Mouse (Mus musculus): Measurements from ENCODE around the gene Dmrt1. TPM values are rescaled to one million over a fixed set of nuclear protein-coding genes. Genes with fewer than 3 reads are reported as not detected.

Gene Dmrt1
- polyA plus RNA-seq, 1 experiment, result not detected

GRCm38 (mm10) chr19:25607461-25608205, 102.2 kb downstream of the Dmrt1 start:
- Histone ChIP-seq H3K4me1 (ENCODE audit: control insufficient read depth, insufficient read depth, low read length) (no peaks in the 10 kb centered on the region), H3K4me3 (ENCODE audit: insufficient read depth, low read length) (no peak overlapping the region), H3K27ac (ENCODE audit: insufficient read depth, low read depth, low read length) (no peak overlapping the region)
- TF ChIP-seq POLR2A (IDR thresholded peaks at IDR 0.05; ENCODE audit: borderline replicate concordance, low read depth, low read length), result no peak
- no peak for TF ChIP-seq CTCF (IDR thresholded peaks at IDR 0.05; ENCODE audit: low read depth, low read length)

- TF ChIP-seq POLR2A (IDR thresholded peaks at IDR 0.05; ENCODE audit: borderline replicate concordance, low read depth, low read length) (no peak), CTCF (IDR thresholded peaks at IDR 0.05; ENCODE audit: low read depth, low read length) (no peak)
- Histone ChIP-seq H3K4me1 (ENCODE audit: control insufficient read depth, insufficient read depth, low read length) (no peaks in the 10 kb centered on the region), H3K4me3 (ENCODE audit: insufficient read depth, low read length) (no peak overlapping the region), H3K27ac (ENCODE audit: insufficient read depth, low read depth, low read length) (no peak overlapping the region)
Measured at GRCm38 (mm10) chr19:25608206-25608580, 102.8 kb downstream of the Dmrt1 start.

GRCm38 (mm10) chr19:25608961-25609850, 103.8 kb downstream of the Dmrt1 start:
- no peaks in the 10 kb centered on the region for H3K4me1 ChIP-seq (ENCODE audit: control insufficient read depth, insufficient read depth, low read length)

GRCm38 (mm10) chr19:25610015-25610410, 104.6 kb downstream of the Dmrt1 start, which contains the start of gene Dmrt3:
Dmrt3 (plus strand) TSS chr19:25610301.
- H3K4me1 ChIP-seq (ENCODE audit: control insufficient read depth, insufficient read depth, low read length), result no peaks in the 10 kb centered on the region
- TF ChIP-seq POLR2A (IDR thresholded peaks at IDR 0.05; ENCODE audit: borderline replicate concordance, low read depth, low read length) (no peak), CTCF (IDR thresholded peaks at IDR 0.05; ENCODE audit: low read depth, low read length) (no peak)
- no peak within 1 kb of the TSS for H3K27ac ChIP-seq (ENCODE audit: insufficient read depth, low read depth, low read length)
- H3K4me3 ChIP-seq (ENCODE audit: insufficient read depth, low read length), result no peak within 1 kb of the TSS; the same call in 1 of the 2 replicates

More at GRCm38 (mm10) chr19:25608961-25609850, 103.8 kb downstream of the Dmrt1 start:
- Histone ChIP-seq H3K4me3 (ENCODE audit: insufficient read depth, low read length) (no peak overlapping the region), H3K27ac (ENCODE audit: insufficient read depth, low read depth, low read length) (no peak overlapping the region)
- TF ChIP-seq CTCF (IDR thresholded peaks at IDR 0.05; ENCODE audit: low read depth, low read length) (no peak), POLR2A (IDR thresholded peaks at IDR 0.05; ENCODE audit: borderline replicate concordance, low read depth, low read length) (no peak)

- H3K4me1 ChIP-seq (ENCODE audit: control insufficient read depth, insufficient read depth, low read length), result no peaks in the 10 kb centered on the region
- TF ChIP-seq POLR2A (IDR thresholded peaks at IDR 0.05; ENCODE audit: borderline replicate concordance, low read depth, low read length) (no peak), CTCF (IDR thresholded peaks at IDR 0.05; ENCODE audit: low read depth, low read length) (no peak)
- no peak overlapping the region; the same call in 1 of the 2 replicates for H3K4me3 ChIP-seq (ENCODE audit: insufficient read depth, low read length)
- H3K27ac ChIP-seq (ENCODE audit: insufficient read depth, low read depth, low read length), result no peak overlapping the region
Measured at GRCm38 (mm10) chr19:25610411-25611111, 105.1 kb downstream of the Dmrt1 start.

- TF ChIP-seq CTCF (IDR thresholded peaks at IDR 0.05; ENCODE audit: low read depth, low read length), result no peak
- TF ChIP-seq POLR2A (IDR thresholded peaks at IDR 0.05; ENCODE audit: borderline replicate concordance, low read depth, low read length), result no peak
- H3K4me1 ChIP-seq (ENCODE audit: control insufficient read depth, insufficient read depth, low read length), result no peaks in the 10 kb centered on the region
- no peak overlapping the region; the same call in 1 of the 2 replicates for H3K4me3 ChIP-seq (ENCODE audit: insufficient read depth, low read length)
- no peak overlapping the region for H3K27ac ChIP-seq (ENCODE audit: insufficient read depth, low read depth, low read length)
Measured at GRCm38 (mm10) chr19:25611116-25611515, 105.7 kb downstream of the Dmrt1 start.

- Histone ChIP-seq H3K4me3 (ENCODE audit: insufficient read depth, low read length) (no peak overlapping the region), H3K27ac (ENCODE audit: insufficient read depth, low read depth, low read length) (no peak overlapping the region), H3K4me1 (ENCODE audit: control insufficient read depth, insufficient read depth, low read length) (no peaks in the 10 kb centered on the region)
- no peak for TF ChIP-seq POLR2A (IDR thresholded peaks at IDR 0.05; ENCODE audit: borderline replicate concordance, low read depth, low read length)
- TF ChIP-seq CTCF (IDR thresholded peaks at IDR 0.05; ENCODE audit: low read depth, low read length), result no peak
Measured at GRCm38 (mm10) chr19:25611876-25612805, 106.7 kb downstream of the Dmrt1 start.

- TF ChIP-seq POLR2A (IDR thresholded peaks at IDR 0.05; ENCODE audit: borderline replicate concordance, low read depth, low read length) (no peak), CTCF (IDR thresholded peaks at IDR 0.05; ENCODE audit: low read depth, low read length) (no peak)
- Histone ChIP-seq H3K27ac (ENCODE audit: insufficient read depth, low read depth, low read length) (no peak overlapping the region), H3K4me1 (ENCODE audit: control insufficient read depth, insufficient read depth, low read length) (no peaks in the 10 kb centered on the region), H3K4me3 (ENCODE audit: insufficient read depth, low read length) (no peak overlapping the region)
Measured at GRCm38 (mm10) chr19:25612806-25613295, 107.4 kb downstream of the Dmrt1 start.
